Mouse (Mus musculus) bone marrow, adult 2 months (tissue): ENCODE measurements around the gene Slc24a3.

ENCODE experiments used
- CTCF ChIP-seq: fragments of 200-500 bp; IDR thresholded peaks from 2 replicates; pipeline ENCODE4 v1.5.1; 2011; ENCODE audit warnings: low read length, control low read depth; ENCODE audit not compliant: control insufficient read depth, insufficient read depth
- POLR2A ChIP-seq: fragments of 200-500 bp; IDR thresholded peaks from 2 replicates; pipeline ENCODE4 v1.6.1; 2011; ENCODE audit warnings: low read depth, mild to moderate bottlenecking, control low read depth, low read length, borderline replicate concordance; ENCODE audit not compliant: control insufficient read depth

DNA sequence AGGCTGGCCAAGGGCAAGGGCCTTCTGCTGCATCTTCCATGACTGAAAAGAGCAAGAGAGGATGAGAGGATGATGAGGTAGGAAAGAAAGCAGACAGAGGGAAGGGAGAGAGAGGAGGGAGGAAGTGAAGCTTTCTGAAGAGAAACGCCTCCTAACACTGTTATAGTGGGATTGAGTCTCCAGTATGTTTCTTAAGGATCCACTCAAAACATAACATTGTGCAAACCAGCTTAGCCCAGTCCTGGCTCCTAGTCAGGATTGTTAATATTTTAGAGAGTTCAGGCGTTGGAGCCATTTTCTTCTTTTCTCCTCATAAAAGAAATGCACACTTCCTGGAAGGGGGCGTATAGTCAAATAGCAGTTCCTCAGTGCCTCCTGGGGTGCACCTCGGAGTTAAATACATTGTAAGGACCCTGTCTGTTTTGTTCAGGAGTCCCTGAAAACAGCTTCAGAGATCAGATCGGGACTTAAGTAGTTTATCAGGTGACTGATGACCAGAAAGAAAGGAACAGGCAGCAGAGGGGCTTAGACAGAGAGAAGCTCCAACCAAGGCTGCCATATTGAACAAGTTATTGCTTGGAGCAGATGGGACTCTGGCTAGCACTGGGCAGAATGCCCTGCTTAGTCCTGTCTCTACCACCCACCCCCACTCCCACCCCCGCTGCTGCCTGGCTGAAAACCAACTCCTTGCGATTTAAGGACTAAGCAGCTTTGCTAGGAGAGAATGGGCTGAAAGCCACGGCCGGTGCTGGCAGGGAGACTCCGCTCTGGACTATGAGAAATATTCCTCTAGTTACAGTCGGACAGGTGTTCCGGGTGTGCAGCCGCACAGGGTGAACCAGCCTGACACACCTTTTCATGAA lies 215.6 kb downstream of the Slc24a3 start:
- TF ChIP-seq POLR2A (no peak), CTCF (no peak)
